Mouse (Mus musculus): ENCODE data around the gene Stk19. TPM values are rescaled to one million over a fixed set of nuclear protein-coding genes. Genes with fewer than 3 reads are reported as not detected.

The Stk19 gene
- 20.3 and 24.7 TPM in 2 replicates for polyA plus RNA-seq (2014; fragmentation: Nextera tagmentation; extraction: Ambion mirVana)

- Histone ChIP-seq H3K27ac (ENCODE audit: low read depth, low read length) (peak within 1 kb of the TSS; percentile 73), H3K4me1 (ENCODE audit: control insufficient read depth, insufficient read depth, low read length) (peaks cover 20% of the 10 kb centered on the region), H3K4me2 (ENCODE audit: low read depth) (peak within 1 kb of the TSS; percentile 92), H3K36me3 (ENCODE audit: control insufficient read depth, insufficient read depth, low read length) (peaks cover 13% of the 10 kb centered on the region), H3K27me3 (ENCODE audit: control insufficient read depth, insufficient read depth, low read length) (no peaks in the 10 kb centered on the region), H3K9me3 (ENCODE audit: control insufficient read depth, low read length) (no peaks in the 10 kb centered on the region), H3K9ac (ENCODE audit: low read length) (peak within 1 kb of the TSS; percentile 65), H3K4me3 (ENCODE audit: low read depth, low read length) (peak within 1 kb of the TSS; percentile 60)
- ATAC-seq (ENCODE audit: insufficient read depth, low FRiP score, low TSS enrichment): peak; percentile 92
- 0% methylated on average over 40 of the region's 40 CpGs for WGBS
- DNase-seq (ENCODE audit: low spot score): peak; percentile 97
These were observed at the start of gene Stk19, which contains the start of gene Dxo for GRCm38 (mm10) chr17:34836856-34837221. Gene Stk19 (minus strand): TSS chr17:34836945. Gene Dxo (plus strand): TSS chr17:34837019.

GRCm38 (mm10) chr17:34885615-34886014 is 48.9 kb upstream of the Stk19 start:
- Histone ChIP-seq H3K4me1 (ENCODE audit: control insufficient read depth, insufficient read depth, low read length) (no peaks in the 10 kb centered on the region), H3K9me3 (ENCODE audit: control insufficient read depth, low read length) (no peaks in the 10 kb centered on the region), H3K36me3 (ENCODE audit: control insufficient read depth, insufficient read depth, low read length) (no peaks in the 10 kb centered on the region)

GRCm38 (mm10) chr17:34884704-34885103 is 48.0 kb upstream of the Stk19 start:
- no peaks in the 10 kb centered on the region for H3K36me3 ChIP-seq (ENCODE audit: control insufficient read depth, insufficient read depth, low read length)
- WGBS: 91% methylated on average over 6 of the region's 6 CpGs
- H3K4me2 ChIP-seq (ENCODE audit: low read depth): no peak overlapping the region
- H3K4me3 ChIP-seq (ENCODE audit: low read depth, low read length): no peak overlapping the region
- ATAC-seq (ENCODE audit: insufficient read depth, low FRiP score, low TSS enrichment): no peak
- DNase-seq (ENCODE audit: low spot score): no peak
- H3K27ac ChIP-seq (ENCODE audit: low read depth, low read length): no peak overlapping the region
- H3K27me3 ChIP-seq (ENCODE audit: control insufficient read depth, insufficient read depth, low read length): no peaks in the 10 kb centered on the region; the same call in 1 of the 2 replicates
- H3K9ac ChIP-seq (ENCODE audit: low read length): no peak overlapping the region
- no peaks in the 10 kb centered on the region for H3K9me3 ChIP-seq (ENCODE audit: control insufficient read depth, low read length)
- no peaks in the 10 kb centered on the region for H3K4me1 ChIP-seq (ENCODE audit: control insufficient read depth, insufficient read depth, low read length)

More at GRCm38 (mm10) chr17:34885615-34886014, 48.9 kb upstream of the Stk19 start:
- WGBS: 91% methylated on average over 3 of the region's 3 CpGs
- ATAC-seq (ENCODE audit: insufficient read depth, low FRiP score, low TSS enrichment) (no peak), DNase-seq (ENCODE audit: low spot score) (no peak)
- Histone ChIP-seq H3K4me3 (ENCODE audit: low read depth, low read length) (no peak overlapping the region), H3K27me3 (ENCODE audit: control insufficient read depth, insufficient read depth, low read length) (no peaks in the 10 kb centered on the region; the same call in 1 of the 2 replicates), H3K9ac (ENCODE audit: low read length) (no peak overlapping the region), H3K27ac (ENCODE audit: low read depth, low read length) (no peak overlapping the region), H3K4me2 (ENCODE audit: low read depth) (no peak overlapping the region)

GRCm38 (mm10) chr17:34883332-34883731 is 46.6 kb upstream of the Stk19 start:
- Histone ChIP-seq H3K9ac (ENCODE audit: low read length) (no peak overlapping the region), H3K4me2 (ENCODE audit: low read depth) (no peak overlapping the region), H3K27ac (ENCODE audit: low read depth, low read length) (no peak overlapping the region), H3K9me3 (ENCODE audit: control insufficient read depth, low read length) (no peaks in the 10 kb centered on the region), H3K27me3 (ENCODE audit: control insufficient read depth, insufficient read depth, low read length) (no peaks in the 10 kb centered on the region; the same call in 1 of the 2 replicates), H3K36me3 (ENCODE audit: control insufficient read depth, insufficient read depth, low read length) (no peaks in the 10 kb centered on the region), H3K4me3 (ENCODE audit: low read depth, low read length) (no peak overlapping the region), H3K4me1 (ENCODE audit: control insufficient read depth, insufficient read depth, low read length) (no peaks in the 10 kb centered on the region)
- WGBS: 65% methylated on average over 3 of the region's 3 CpGs
- ATAC-seq (ENCODE audit: insufficient read depth, low FRiP score, low TSS enrichment): no peak
- no peak for DNase-seq (ENCODE audit: low spot score)

GRCm38 (mm10) chr17:34881683-34882310 is 45.1 kb upstream of the Stk19 start, which contains the start of gene Gm20547:
Gene Gm20547 (minus strand): TSS chr17:34882042.
- Histone ChIP-seq H3K4me1 (ENCODE audit: control insufficient read depth, insufficient read depth, low read length) (no peaks in the 10 kb centered on the region), H3K4me3 (ENCODE audit: low read depth, low read length) (no peak within 1 kb of the TSS), H3K9ac (ENCODE audit: low read length) (peak within 1 kb of the TSS; percentile 18; the same call in 1 of the 2 replicates), H3K27me3 (ENCODE audit: control insufficient read depth, insufficient read depth, low read length) (no peaks in the 10 kb centered on the region; the same call in 1 of the 2 replicates), H3K36me3 (ENCODE audit: control insufficient read depth, insufficient read depth, low read length) (no peaks in the 10 kb centered on the region), H3K27ac (ENCODE audit: low read depth, low read length) (no peak within 1 kb of the TSS), H3K9me3 (ENCODE audit: control insufficient read depth, low read length) (no peaks in the 10 kb centered on the region), H3K4me2 (ENCODE audit: low read depth) (0 out of 2 replicates have a peak within 1 kb of the TSS, but pooled peaks have one; percentile 12)
- DNase-seq (ENCODE audit: low spot score) (no peak), ATAC-seq (ENCODE audit: insufficient read depth, low FRiP score, low TSS enrichment) (no peak)
- WGBS: 8% methylated on average over 15 of the region's 15 CpGs

GRCm38 (mm10) chr17:34881166-34881565 is 44.4 kb upstream of the Stk19 start:
- ATAC-seq (ENCODE audit: insufficient read depth, low FRiP score, low TSS enrichment) (no peak), DNase-seq (ENCODE audit: low spot score) (no peak)
- Histone ChIP-seq H3K9ac (ENCODE audit: low read length) (no peak overlapping the region), H3K4me1 (ENCODE audit: control insufficient read depth, insufficient read depth, low read length) (no peaks in the 10 kb centered on the region), H3K4me3 (ENCODE audit: low read depth, low read length) (no peak overlapping the region), H3K27me3 (ENCODE audit: control insufficient read depth, insufficient read depth, low read length) (no peaks in the 10 kb centered on the region; the same call in 1 of the 2 replicates), H3K27ac (ENCODE audit: low read depth, low read length) (no peak overlapping the region), H3K4me2 (ENCODE audit: low read depth) (no peak overlapping the region), H3K36me3 (ENCODE audit: control insufficient read depth, insufficient read depth, low read length) (no peaks in the 10 kb centered on the region), H3K9me3 (ENCODE audit: control insufficient read depth, low read length) (no peaks in the 10 kb centered on the region)

- no peak for ATAC-seq (ENCODE audit: insufficient read depth, low FRiP score, low TSS enrichment)
- WGBS: 72% methylated on average over 11 of the region's 11 CpGs
- H3K4me3 ChIP-seq (ENCODE audit: low read depth, low read length): no peak within 1 kb of the TSS
- H3K9me3 ChIP-seq (ENCODE audit: control insufficient read depth, low read length): no peaks in the 10 kb centered on the region
- H3K4me1 ChIP-seq (ENCODE audit: control insufficient read depth, insufficient read depth, low read length): no peaks in the 10 kb centered on the region
- H3K4me2 ChIP-seq (ENCODE audit: low read depth): no peak within 1 kb of the TSS
- no peak within 1 kb of the TSS for H3K27ac ChIP-seq (ENCODE audit: low read depth, low read length)
- no peak for DNase-seq (ENCODE audit: low spot score)
- no peaks in the 10 kb centered on the region; the same call in 1 of the 2 replicates for H3K27me3 ChIP-seq (ENCODE audit: control insufficient read depth, insufficient read depth, low read length)
- H3K36me3 ChIP-seq (ENCODE audit: control insufficient read depth, insufficient read depth, low read length): no peaks in the 10 kb centered on the region
- H3K9ac ChIP-seq (ENCODE audit: low read length): no peak within 1 kb of the TSS
These were observed 42.7 kb upstream of the Stk19 start, which contains the start of gene Zbtb12 for GRCm38 (mm10) chr17:34879336-34879879. Gene Zbtb12 (plus strand): TSS chr17:34879483.

- Histone ChIP-seq H3K36me3 (ENCODE audit: control insufficient read depth, insufficient read depth, low read length) (no peaks in the 10 kb centered on the region), H3K4me1 (ENCODE audit: control insufficient read depth, insufficient read depth, low read length) (no peaks in the 10 kb centered on the region), H3K27ac (ENCODE audit: low read depth, low read length) (no peak overlapping the region), H3K27me3 (ENCODE audit: control insufficient read depth, insufficient read depth, low read length) (no peaks in the 10 kb centered on the region), H3K4me3 (ENCODE audit: low read depth, low read length) (no peak overlapping the region), H3K9ac (ENCODE audit: low read length) (no peak overlapping the region), H3K9me3 (ENCODE audit: control insufficient read depth, low read length) (no peaks in the 10 kb centered on the region), H3K4me2 (ENCODE audit: low read depth) (no peak overlapping the region)
- no peak for DNase-seq (ENCODE audit: low spot score)
- ATAC-seq (ENCODE audit: insufficient read depth, low FRiP score, low TSS enrichment): no peak
- WGBS: 92% methylated on average over 6 of the region's 6 CpGs
These were observed 37.6 kb upstream of the Stk19 start for GRCm38 (mm10) chr17:34874321-34874720.

- no peaks in the 10 kb centered on the region for H3K4me1 ChIP-seq (ENCODE audit: control insufficient read depth, insufficient read depth, low read length)
- H3K4me3 ChIP-seq (ENCODE audit: low read depth, low read length): no peak overlapping the region
- H3K4me2 ChIP-seq (ENCODE audit: low read depth): no peak overlapping the region
- ATAC-seq (ENCODE audit: insufficient read depth, low FRiP score, low TSS enrichment) (no peak), DNase-seq (ENCODE audit: low spot score) (no peak)
- H3K9me3 ChIP-seq (ENCODE audit: control insufficient read depth, low read length): no peaks in the 10 kb centered on the region
- no peaks in the 10 kb centered on the region for H3K36me3 ChIP-seq (ENCODE audit: control insufficient read depth, insufficient read depth, low read length)
- H3K27ac ChIP-seq (ENCODE audit: low read depth, low read length): no peak overlapping the region
- WGBS: 70% methylated on average over 7 of the region's 7 CpGs
- no peaks in the 10 kb centered on the region for H3K27me3 ChIP-seq (ENCODE audit: control insufficient read depth, insufficient read depth, low read length)
- H3K9ac ChIP-seq (ENCODE audit: low read length): no peak overlapping the region
These were observed 29.2 kb upstream of the Stk19 start for GRCm38 (mm10) chr17:34865981-34866380.

Data from neural tube, embryonic 11.5 days (tissue).